Mouse (Mus musculus) midbrain, embryonic 16.5 days (tissue): ENCODE measurements around the gene B3galnt2. TPM values are rescaled to one million over a fixed set of nuclear protein-coding genes. Genes with fewer than 3 reads are reported as not detected.

Experiments used
- ATAC-seq: fragments of 200-750 bp; cut with Nextera tagmentation; 2 replicates; pipeline ENCODE4 v1.8.0; 2017; ENCODE audit warnings: moderate TSS enrichment
- H3K27ac ChIP-seq: fragments of 300-500 bp; sonication (generic); 2 replicates; pipeline ENCODE4 v1.5.1; 2014; ENCODE audit warnings: mild to moderate bottlenecking, low read length, mixed read lengths
- H3K27me3 ChIP-seq: fragments of 300-500 bp; sonication (generic); 2 replicates; pipeline ENCODE4 v1.6.1; 2014; ENCODE audit warnings: low read depth, low read length, mixed read lengths; ENCODE audit not compliant: control insufficient read depth, insufficient read depth
- H3K36me3 ChIP-seq: fragments of 300-500 bp; sonication (generic); 2 replicates; pipeline ENCODE4 v1.6.1; 2014; ENCODE audit warnings: mild to moderate bottlenecking, low read length, moderate library complexity, mixed read lengths; ENCODE audit not compliant: control insufficient read depth, insufficient read depth
- H3K4me1 ChIP-seq: fragments of 300-500 bp; sonication (generic); 2 replicates; pipeline ENCODE4 v1.6.1; 2014; ENCODE audit warnings: mild to moderate bottlenecking, low read length, mixed read lengths; ENCODE audit not compliant: control insufficient read depth, insufficient read depth
- H3K4me2 ChIP-seq: fragments of 300-500 bp; sonication (generic); 2 replicates; pipeline ENCODE4 v1.6.1; 2014; ENCODE audit warnings: mild to moderate bottlenecking, low read length, mixed read lengths
- H3K4me3 ChIP-seq: fragments of 300-500 bp; sonication (generic); 2 replicates; pipeline ENCODE4 v1.5.1; 2014; ENCODE audit warnings: low read depth, mild to moderate bottlenecking, low read length, moderate library complexity, mixed read lengths
- H3K9ac ChIP-seq: fragments of 300-500 bp; sonication (generic); 2 replicates; pipeline ENCODE4 v1.6.1; 2014; ENCODE audit warnings: low read depth, low read length, mixed read lengths
- H3K9me3 ChIP-seq: fragments of 300-500 bp; sonication (generic); replicated peaks from 2 replicates; pipeline ENCODE4 v1.6.1; 2014; ENCODE audit warnings: mild to moderate bottlenecking, low read length, mixed read lengths; ENCODE audit not compliant: control insufficient read depth, poor library complexity, severe bottlenecking
- WGBS: fragments of 180-500 bp; shearing (Covaris S2); extraction: QIAGEN DNeasy Blood & Tissue Kit; methylation state at CpG from one replicate; pipeline ENCODE4 v1.1.7; 2014; 5-methylcytosine and 5-hydroxymethylcytosine counted together
- polyA plus RNA-seq: library from polyadenylated mRNA; unstranded; fragments of >200 nt; fragmentation: Nextera tagmentation; extraction: Ambion mirVana; gene quantifications from 2 replicates; pipeline ENCODE4 v1.2.1, GENCODE M21; 2015

Gene B3galnt2
- polyA plus RNA-seq, 1 experiment from 2014 or later = 18.6 TPM

DNA sequence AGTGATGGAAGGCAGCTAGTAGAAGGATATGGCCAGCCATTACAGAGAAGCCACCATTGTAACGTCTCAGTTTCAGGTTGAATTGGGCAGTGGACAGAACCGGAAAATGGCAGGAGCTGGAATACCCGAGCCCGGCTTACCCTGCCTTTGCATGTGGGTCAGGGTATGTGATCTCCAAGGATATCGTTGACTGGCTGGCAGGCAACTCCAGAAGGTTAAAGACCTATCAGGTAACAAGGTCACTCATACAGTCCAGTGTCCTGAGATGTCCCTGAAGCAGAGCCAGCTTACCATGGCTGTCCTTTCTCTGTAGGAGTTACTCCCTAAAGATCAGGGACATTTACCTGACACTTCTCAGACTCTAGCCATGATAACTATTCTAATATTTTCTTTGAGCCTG, 40.8 kb downstream of the B3galnt2 start:
- Histone ChIP-seq H3K4me3 (no peak overlapping the region), H3K27ac (no peak overlapping the region), H3K4me2 (no peak overlapping the region), H3K9ac (no peak overlapping the region), H3K9me3 (no peaks in the 10 kb centered on the region), H3K36me3 (peaks cover 28% of the 10 kb centered on the region), H3K27me3 (no peaks in the 10 kb centered on the region), H3K4me1 (no peaks in the 10 kb centered on the region)
- 93% methylated on average over 5 of the region's 5 CpGs for WGBS
- ATAC-seq = no peak

DNA sequence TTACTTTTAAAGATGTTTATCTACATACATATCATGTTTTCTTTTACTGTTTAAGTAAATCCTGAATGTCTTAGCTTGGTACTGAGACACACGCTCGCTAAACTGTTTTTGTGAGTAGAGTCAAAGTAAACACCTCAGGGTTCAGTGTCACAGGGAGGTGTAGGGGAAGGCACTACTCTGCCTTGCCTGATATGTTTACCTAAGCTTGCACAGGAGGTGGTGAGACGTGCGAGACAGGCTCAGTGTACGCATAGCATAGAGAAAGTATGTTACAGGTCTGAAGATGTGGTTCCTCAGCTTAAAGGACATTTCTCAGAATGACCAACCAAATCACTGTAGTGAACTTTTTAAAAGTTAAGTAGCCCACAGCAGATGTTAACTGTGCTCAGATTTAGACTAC, 43.2 kb downstream of the B3galnt2 start:
- H3K27ac ChIP-seq = no peak overlapping the region
- ATAC-seq = no peak
- H3K9ac ChIP-seq = no peak overlapping the region
- peaks cover 26% of the 10 kb centered on the region for H3K36me3 ChIP-seq
- 95% methylated on average over 5 of the region's 5 CpGs for WGBS
- H3K27me3 ChIP-seq = no peaks in the 10 kb centered on the region
- H3K4me3 ChIP-seq = no peak overlapping the region
- no peaks in the 10 kb centered on the region for H3K9me3 ChIP-seq
- H3K4me2 ChIP-seq = no peak overlapping the region
- H3K4me1 ChIP-seq = no peaks in the 10 kb centered on the region

DNA sequence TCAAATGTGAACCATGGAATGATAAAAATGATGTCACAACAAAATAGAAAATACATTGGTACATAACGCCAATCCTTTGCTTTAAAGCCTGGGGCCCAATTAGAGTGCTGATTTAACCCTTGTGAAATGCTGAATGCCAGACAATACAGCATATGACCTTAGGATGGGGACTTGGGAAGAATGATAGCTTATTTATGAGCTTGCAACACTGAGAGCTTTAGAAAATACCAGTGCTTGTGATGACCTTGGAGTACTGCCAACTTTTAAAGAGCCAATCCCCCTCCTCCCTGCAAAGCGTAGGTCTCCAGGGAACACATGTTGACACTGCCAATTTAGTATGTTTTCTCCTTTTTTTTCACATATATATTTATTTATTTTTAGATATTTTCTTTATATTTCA, 48.4 kb downstream of the B3galnt2 start:
- H3K9me3 ChIP-seq = no peaks in the 10 kb centered on the region
- H3K4me1 ChIP-seq = no peaks in the 10 kb centered on the region
- no peak overlapping the region for H3K4me3 ChIP-seq
- no peaks in the 10 kb centered on the region for H3K27me3 ChIP-seq
- WGBS = 81% methylated on average over 2 of the region's 2 CpGs
- no peak overlapping the region for H3K27ac ChIP-seq
- no peak for ATAC-seq
- no peak overlapping the region for H3K9ac ChIP-seq
- no peak overlapping the region for H3K4me2 ChIP-seq
- peaks cover 25% of the 10 kb centered on the region for H3K36me3 ChIP-seq

DNA sequence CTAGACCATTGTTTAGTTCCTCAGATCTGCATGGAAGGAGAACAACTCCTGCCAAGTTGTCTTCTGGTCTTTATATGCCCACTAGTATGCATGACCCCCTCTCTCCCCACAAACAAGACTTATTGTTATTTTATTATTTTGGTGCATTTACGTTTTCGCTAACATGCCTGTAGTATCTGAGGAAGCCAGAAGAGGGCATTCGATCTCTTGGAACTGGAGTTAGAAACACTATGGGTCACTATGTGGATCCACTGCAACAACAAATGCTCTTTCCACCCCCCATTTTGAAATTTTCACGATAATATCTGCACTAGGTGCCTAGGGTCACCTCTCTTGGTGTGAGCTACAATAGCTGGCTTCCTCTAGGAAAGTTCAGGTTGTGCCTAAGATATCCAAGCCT, 49.8 kb downstream of the B3galnt2 start:
- Histone ChIP-seq H3K27ac (no peak overlapping the region), H3K9me3 (no peaks in the 10 kb centered on the region), H3K4me1 (no peaks in the 10 kb centered on the region), H3K9ac (no peak overlapping the region), H3K27me3 (no peaks in the 10 kb centered on the region), H3K4me3 (no peak overlapping the region), H3K4me2 (no peak overlapping the region), H3K36me3 (peaks cover 24% of the 10 kb centered on the region)
- 88% methylated on average over 4 of the region's 4 CpGs for WGBS
- 0 out of 2 replicates have a peak, but pooled peaks have one; percentile 15 for ATAC-seq

DNA sequence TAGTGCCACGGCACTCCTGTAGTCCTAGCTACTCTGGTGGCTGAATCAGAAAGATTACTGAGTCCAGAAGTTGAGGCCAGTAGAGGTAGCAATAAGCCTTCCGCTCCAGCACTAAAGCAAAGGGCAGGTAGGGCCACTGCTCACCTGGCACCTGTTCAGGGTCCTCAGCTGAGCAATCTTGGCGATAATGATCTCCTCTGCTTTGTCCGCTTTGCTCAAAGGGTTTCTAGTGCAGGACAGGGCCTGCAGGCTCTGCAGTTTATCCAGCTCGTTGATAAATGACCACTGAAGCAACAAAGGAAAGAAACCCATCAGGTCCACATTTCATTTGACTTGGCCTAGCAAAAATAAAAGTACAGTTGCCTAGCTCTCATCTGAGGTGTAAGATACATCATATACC, 50.7 kb downstream of the B3galnt2 start:
- peaks cover 23% of the 10 kb centered on the region for H3K36me3 ChIP-seq
- H3K9me3 ChIP-seq = no peaks in the 10 kb centered on the region
- ATAC-seq = no peak
- H3K4me1 ChIP-seq = no peaks in the 10 kb centered on the region
- H3K27me3 ChIP-seq = no peaks in the 10 kb centered on the region
- 93% methylated on average over 5 of the region's 5 CpGs for WGBS
- H3K4me2 ChIP-seq = no peak overlapping the region
- no peak overlapping the region for H3K9ac ChIP-seq
- no peak overlapping the region for H3K4me3 ChIP-seq
- H3K27ac ChIP-seq = no peak overlapping the region

DNA sequence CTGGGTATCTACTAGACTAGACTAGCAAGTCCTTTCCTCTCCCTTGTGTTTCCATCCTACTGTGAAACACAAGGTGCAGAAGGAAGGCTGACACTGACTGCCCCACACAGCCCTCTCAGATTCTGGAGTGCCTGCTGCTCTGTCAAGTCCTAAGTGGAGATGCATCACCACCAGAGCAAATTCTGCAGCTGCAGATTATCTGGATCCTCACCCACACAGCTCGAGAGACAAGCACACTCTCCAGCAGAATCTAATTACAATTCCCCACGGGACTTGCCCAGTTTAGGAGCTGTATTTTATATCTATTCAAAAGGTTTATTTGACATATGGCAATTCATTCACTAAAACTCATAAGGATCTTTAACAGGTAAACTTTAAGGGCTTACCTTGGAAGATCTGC, 51.8 kb downstream of the B3galnt2 start:
- 67% methylated on average over 2 of the region's 2 CpGs for WGBS
- Histone ChIP-seq H3K36me3 (peaks cover 23% of the 10 kb centered on the region), H3K27ac (no peak overlapping the region), H3K4me3 (no peak overlapping the region), H3K9ac (no peak overlapping the region), H3K4me1 (no peaks in the 10 kb centered on the region), H3K4me2 (no peak overlapping the region), H3K27me3 (no peaks in the 10 kb centered on the region), H3K9me3 (no peaks in the 10 kb centered on the region)
- no peak for ATAC-seq

DNA sequence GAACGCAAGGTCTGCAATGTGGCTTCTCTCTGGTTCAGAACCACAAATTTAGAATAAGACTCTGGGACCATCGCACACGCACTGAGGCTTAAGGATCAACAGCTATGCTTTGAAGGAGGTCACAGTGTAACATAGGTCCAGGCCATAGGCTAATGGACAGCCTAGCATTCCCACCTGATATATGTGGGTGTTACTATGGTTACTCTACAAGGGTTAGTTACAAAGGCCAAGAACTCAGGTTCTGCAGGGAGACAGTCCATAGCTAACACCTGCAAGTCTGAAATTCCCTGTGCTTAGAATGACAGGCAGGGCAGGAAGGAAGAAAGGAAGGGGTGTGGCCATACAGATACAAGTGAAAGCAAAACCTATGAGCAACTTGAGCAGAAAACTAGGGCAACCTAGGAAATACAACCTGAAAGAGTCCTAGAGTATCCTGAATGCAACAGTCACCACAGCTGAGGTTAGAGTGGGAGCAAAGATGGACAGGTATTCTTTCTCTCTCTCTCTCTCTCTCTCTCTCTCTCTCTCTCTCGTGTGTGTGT, 57.3 kb downstream of the B3galnt2 start:
- 94% methylated on average over 4 of the region's 4 CpGs for WGBS
- no peak overlapping the region for H3K27ac ChIP-seq
- no peaks in the 10 kb centered on the region for H3K4me1 ChIP-seq
- ATAC-seq = no peak
- no peaks in the 10 kb centered on the region for H3K9me3 ChIP-seq
- H3K4me3 ChIP-seq = no peak overlapping the region
- no peak overlapping the region for H3K9ac ChIP-seq
- H3K36me3 ChIP-seq = peaks cover 17% of the 10 kb centered on the region
- H3K27me3 ChIP-seq = no peaks in the 10 kb centered on the region
- no peak overlapping the region for H3K4me2 ChIP-seq

DNA sequence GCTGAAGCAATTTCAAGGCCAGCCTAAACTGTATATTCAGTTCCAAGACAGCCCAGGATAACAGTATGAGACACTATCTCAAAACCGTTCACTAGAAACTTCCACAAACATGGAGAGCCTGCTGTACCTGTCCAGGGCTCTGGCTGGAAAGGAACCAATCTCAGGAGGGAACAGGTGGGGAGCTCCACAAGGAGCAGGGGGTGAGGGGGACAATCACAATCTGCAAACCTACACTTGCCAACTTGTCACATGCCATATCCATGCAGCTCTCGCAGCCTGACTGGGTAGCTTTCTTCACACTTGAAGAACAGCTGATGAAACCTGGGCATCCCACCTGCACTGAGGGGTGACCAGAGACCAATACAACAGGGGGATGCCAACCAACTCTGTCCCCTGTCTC, 59.7 kb downstream of the B3galnt2 start:
- Histone ChIP-seq H3K4me1 (no peaks in the 10 kb centered on the region), H3K36me3 (peaks cover 16% of the 10 kb centered on the region), H3K4me3 (no peak overlapping the region), H3K9ac (no peak overlapping the region), H3K9me3 (no peaks in the 10 kb centered on the region), H3K4me2 (no peak overlapping the region), H3K27me3 (no peaks in the 10 kb centered on the region), H3K27ac (no peak overlapping the region)
- WGBS = 98% methylated on average over 2 of the region's 2 CpGs
- no peak for ATAC-seq

DNA sequence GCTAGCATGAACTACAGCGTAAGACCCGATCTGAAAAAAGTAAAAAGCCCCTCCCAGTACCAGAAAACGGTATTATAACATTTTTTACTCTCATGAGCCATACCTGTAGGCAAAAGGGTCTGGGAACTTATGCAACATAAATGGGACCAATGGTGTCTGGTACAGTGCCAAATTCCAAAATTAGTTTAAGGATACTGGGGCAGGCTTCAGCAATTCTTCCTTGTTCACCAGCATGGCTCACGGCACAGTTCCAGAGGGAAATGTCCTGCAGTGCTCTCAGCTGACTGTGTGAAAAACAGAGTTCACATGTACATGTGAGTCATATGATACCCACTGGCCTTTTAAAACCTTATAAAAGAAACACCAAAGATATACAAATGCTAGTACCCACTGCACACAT, 60.3 kb downstream of the B3galnt2 start:
- WGBS = 91% methylated on average over 4 of the region's 4 CpGs

More for the DNA sequence above, 60.3 kb downstream of the B3galnt2 start:
- H3K27ac ChIP-seq = no peak overlapping the region
- H3K4me2 ChIP-seq = no peak overlapping the region
- no peak overlapping the region for H3K9ac ChIP-seq
- H3K9me3 ChIP-seq = no peaks in the 10 kb centered on the region
- H3K36me3 ChIP-seq = peaks cover 21% of the 10 kb centered on the region
- H3K4me1 ChIP-seq = no peaks in the 10 kb centered on the region
- no peak for ATAC-seq
- H3K27me3 ChIP-seq = no peaks in the 10 kb centered on the region
- H3K4me3 ChIP-seq = no peak overlapping the region
